Mouse (Mus musculus) thymus, postnatal 0 days (tissue): ENCODE measurements around the gene Pabpc4. TPM values are rescaled to one million over a fixed set of nuclear protein-coding genes. Genes with fewer than 3 reads are reported as not detected.

ENCODE experiments used
- DNase-seq: peaks from one replicate; pipeline ENCODE4 v3.0.0-alpha.2; 2015; ENCODE audit warnings: low spot score
- polyA plus RNA-seq: library from polyadenylated mRNA; unstranded; fragments of >200 nt; fragmentation: Nextera tagmentation; extraction: Ambion mirVana; gene quantifications from 2 replicates; pipeline ENCODE4 v1.2.1, GENCODE M21; 2015

Gene Pabpc4
- polyA plus RNA-seq, 1 experiment from 2014 or later: 26.4 TPM

DNA sequence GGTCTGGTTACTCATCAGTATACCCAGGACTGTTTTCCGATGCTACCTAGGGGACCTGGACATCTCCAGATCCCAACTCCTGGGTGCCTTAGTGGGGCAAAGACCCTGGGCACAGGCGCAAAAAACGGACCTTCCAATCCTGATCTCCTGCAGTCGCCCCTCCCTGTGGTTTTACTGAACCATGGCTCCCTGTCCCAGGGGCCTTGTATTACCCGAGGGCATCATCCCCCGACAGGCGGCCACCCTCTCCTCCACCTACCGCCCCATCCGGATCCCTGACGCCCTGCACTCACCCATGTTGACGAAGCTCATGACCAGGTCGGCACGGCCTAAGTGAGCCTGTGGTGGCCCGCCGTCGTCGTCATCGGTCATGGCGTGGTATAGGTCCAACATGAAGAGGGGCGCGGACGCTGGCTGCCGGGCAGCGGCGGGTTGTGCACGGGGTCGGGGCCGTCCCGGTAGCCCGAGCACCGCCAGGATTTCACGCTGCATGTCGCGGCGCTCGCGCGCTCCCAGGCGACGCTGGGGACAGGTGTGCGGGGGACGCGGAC, 80.0 kb downstream of the Pabpc4 start:
- DNase-seq: no peak

GRCm38 (mm10) chr4:123342642-123343470, 80.7 kb downstream of the Pabpc4 start, which contains the start of gene Bmp8a:
Bmp8a (minus strand) TSS chr4:123343252.
- DNase-seq: peak; percentile 71

- DNase-seq: no peak
Measured at GRCm38 (mm10) chr4:123343471-123343789, 81.3 kb downstream of the Pabpc4 start.

Other genes starting within 250 kb of the Pabpc4 start
- 16.4 and 18.6 TPM in 2 replicates for gene Trit1, start 245.8 kb upstream of the Pabpc4 start, polyA plus RNA-seq
- 0.12 and 0.17 TPM in 2 replicates for gene Bmp8b, start 157.2 kb upstream of the Pabpc4 start, polyA plus RNA-seq
- gene Oxct2b, start 146.1 kb upstream of the Pabpc4 start, polyA plus RNA-seq: 0.09 TPM in 1 of 2 replicates, not detected in the other
- gene Ppie, start 122.4 kb upstream of the Pabpc4 start, polyA plus RNA-seq: 92.1 and 105 TPM in 2 replicates
- gene Hpcal4, start 79.1 kb upstream of the Pabpc4 start, polyA plus RNA-seq: 0.30 and 0.41 TPM in 2 replicates
- not detected in 2 replicates for gene Nt5c1a, start 60.8 kb upstream of the Pabpc4 start, polyA plus RNA-seq
- 2.3 and 3.7 TPM in 2 replicates for gene Heyl, start 28.8 kb upstream of the Pabpc4 start, polyA plus RNA-seq
- gene Oxct2a, start 61.3 kb downstream of the Pabpc4 start, polyA plus RNA-seq: not detected in 2 replicates
- gene Bmp8a, start 80.9 kb downstream of the Pabpc4 start, polyA plus RNA-seq: 0.18 and 0.23 TPM in 2 replicates